ENCODE assay signal across 10 mouse cellular contexts in genomic region chr10:31260914-31261313, GRCm38 (mm10). TPM values are rescaled to one million over a fixed set of nuclear protein-coding genes. Genes with fewer than 3 reads are reported as not detected.
DNase-seq lines count a peak whose midpoint lies in the region; ATAC-seq and TF ChIP-seq lines count a peak whose summit lies in the region.
"Had no signal": no experiment of that assay in that cellular context is flagged by ENCODE, and none has a peak within 500 bp of the region (broad histone marks: within the 10 kb centered on the region; RNA-seq: fewer than 3 reads in every experiment).

No protein-coding gene starts in this region.

- no peak overlapping the region for H3K9ac ChIP-seq in intestine, embryonic 16.5 days (ENCODE audit: low read depth, low read length)
- H3K9ac ChIP-seq: lung, embryonic 15.5 days had no signal

- H3K4me2 ChIP-seq in intestine, embryonic 16.5 days (ENCODE audit: low read depth, low read length) = no peak overlapping the region
- H3K4me2 ChIP-seq: lung, embryonic 15.5 days had no signal

- TF ChIP-seq POLR2A in kidney, adult 2 months (IDR thresholded peaks at IDR 0.05; ENCODE audit: low read depth, low read length) = no peak

- 60% methylated on average over 7 of the region's 7 CpGs for WGBS in kidney, adult 2 months
- 63% methylated on average over 7 of the region's 7 CpGs for WGBS in intestine, embryonic 16.5 days

- H3K27me3 ChIP-seq in kidney, adult 2 months (replicated peaks; ENCODE audit: control insufficient read depth, insufficient read depth, low read length) = no peaks in the 10 kb centered on the region
- no peaks in the 10 kb centered on the region for H3K27me3 ChIP-seq in intestine, embryonic 16.5 days (replicated peaks; ENCODE audit: control insufficient read depth, insufficient read depth, low read length)
- H3K27me3 ChIP-seq: lung, embryonic 15.5 days had no signal

- H3K4me1 ChIP-seq in kidney, adult 2 months (ENCODE audit: control insufficient read depth, insufficient read depth, low read length) = no peaks in the 10 kb centered on the region
- no peaks in the 10 kb centered on the region for H3K4me1 ChIP-seq in intestine, embryonic 16.5 days (ENCODE audit: control insufficient read depth, insufficient read depth, low read length)
- H3K4me1 ChIP-seq: lung, embryonic 15.5 days had no signal

- no peak overlapping the region for H3K4me3 ChIP-seq in kidney, adult 2 months (ENCODE audit: insufficient read depth, low read depth, low read length)
- no peak overlapping the region for H3K4me3 ChIP-seq in intestine, embryonic 16.5 days (ENCODE audit: low read length)
- H3K4me3 ChIP-seq: lung, embryonic 15.5 days had no signal

- peak overlapping the region; percentile 73; the same call in 1 of the 2 replicates for H3K27ac ChIP-seq in kidney, adult 2 months (ENCODE audit: insufficient read depth, low read depth, low read length)
- no peak overlapping the region for H3K27ac ChIP-seq in intestine, embryonic 16.5 days (ENCODE audit: low read length)
- H3K27ac ChIP-seq: lung, embryonic 15.5 days had no signal

- H3K9me3 ChIP-seq in intestine, embryonic 16.5 days (ENCODE audit: control insufficient read depth, low read length) = no peaks in the 10 kb centered on the region
- H3K9me3 ChIP-seq: lung, embryonic 15.5 days had no signal

- DNase-seq in kidney, adult 2 months = peak; percentile 46
- DNase-seq in kidney, adult 18-20 months = no peak
- peak; percentile 43 for DNase-seq in brain, adult 2 months (ENCODE audit: low read depth, low spot score)
- DNase-seq in heart, adult 8-10 months (ENCODE audit: low spot score) = peak; percentile 39
- peak; percentile 33 for DNase-seq in kidney, postnatal 10 days
- DNase-seq in cerebellum, adult 9-10 months = no peak
- DNase-seq: spleen, adult 18-20 months had no signal

- no peaks in the 10 kb centered on the region for H3K36me3 ChIP-seq in kidney, adult 2 months (ENCODE audit: control insufficient read depth, insufficient read depth, low read length)
- no peaks in the 10 kb centered on the region for H3K36me3 ChIP-seq in intestine, embryonic 16.5 days (ENCODE audit: control insufficient read depth, insufficient read depth, low read length)
- H3K36me3 ChIP-seq: lung, embryonic 15.5 days had no signal

- no peak for TF ChIP-seq CTCF in kidney, adult 2 months (conservative IDR thresholded peaks at IDR 0.05; ENCODE audit: insufficient read depth, insufficient read length, low read depth, low read length)

- ATAC-seq in megakaryocyte-erythroid progenitor cell, adult 5-6 weeks (replicated peaks; ENCODE audit: low FRiP score, low TSS enrichment, poor library complexity, severe bottlenecking) = no peak
- no peak for ATAC-seq in intestine, embryonic 16.5 days

RNA-seq across cellular contexts. Expression of gene Hddc2, which starts 52.3 kb away (rescaled TPM):
- 8.3 and 10.2 TPM in 2 replicates for polyA plus RNA-seq in kidney, adult 2 months (2012; rRNA removed)
- 1 to 10 TPM; 5.8 to 7.8 (median 6.6) TPM for total RNA-seq in heart, adult 8-10 months (2022)
- total RNA-seq in megakaryocyte-erythroid progenitor cell, adult 5-6 weeks (2014; fragmentation: Nextera tagmentation) = 48.0 and 82.9 TPM in 2 replicates
- 60.4 and 101 TPM in 2 replicates for total RNA-seq in megakaryocyte-erythroid progenitor cell, adult 5-6 weeks (2017)
- 56.2 and 66.5 TPM in 2 replicates for polyA plus RNA-seq in intestine, embryonic 16.5 days (2015; fragmentation: Nextera tagmentation; extraction: Ambion mirVana)

Comparison
In these comparisons a context has a peak if more than half of its experiments do, and no peak if none do; other contexts are left out.
1. DNase-seq: peak in kidney, adult 2 months (single experiment), brain, adult 2 months (single experiment), heart, adult 8-10 months (single experiment) and kidney, postnatal 10 days (single experiment); none in kidney, adult 18-20 months (single experiment) and cerebellum, adult 9-10 months (single experiment).
2. RNA of gene Hddc2, which starts 52.3 kb away (total RNA-seq): 48.0 to 101 TPM in megakaryocyte-erythroid progenitor cell, adult 5-6 weeks; 5.8 to 7.8 TPM in heart, adult 8-10 months; every median in the first group is over 4 times any median in the second.